Mouse (Mus musculus): ENCODE data around the gene Sec23ip. TPM values are rescaled to one million over a fixed set of nuclear protein-coding genes. Genes with fewer than 3 reads are reported as not detected.

Gene Sec23ip
- polyA plus RNA-seq, 1 experiment: 88.4 TPM

GRCm38 (mm10) chr7:128833196-128833595 lies 88.5 kb downstream of the Sec23ip start:
- no peak overlapping the region for H3K4me3 ChIP-seq (ENCODE audit: control insufficient read depth, low read depth, low read length)
- TF ChIP-seq POLR2A (IDR thresholded peaks at IDR 0.05; ENCODE audit: control insufficient read depth, low read depth, low read length): no peak
- peak; percentile 66; the same call in 1 of the 2 replicates for TF ChIP-seq CTCF (IDR thresholded peaks at IDR 0.05; ENCODE audit: control insufficient read depth, insufficient read depth, insufficient replicate concordance, low read depth, low read length)
- H3K4me1 ChIP-seq (ENCODE audit: control insufficient read depth, insufficient read depth, low read length): peaks cover 2% of the 10 kb centered on the region; the same call in 1 of the 2 replicates
- no peak overlapping the region for H3K27ac ChIP-seq (ENCODE audit: control insufficient read depth, insufficient read depth, low read depth, low read length)
- no peaks in the 10 kb centered on the region for H3K36me3 ChIP-seq (ENCODE audit: control insufficient read depth, insufficient read depth, low read length)
- no peaks in the 10 kb centered on the region for H3K27me3 ChIP-seq (ENCODE audit: control insufficient read depth, insufficient read depth, low read length)

Other genes with a start within 250 kb of the Sec23ip start
- gene Bag3, start 221.3 kb upstream of the Sec23ip start, polyA plus RNA-seq (2012; rRNA removed): 18.1 and 21.1 TPM in 2 replicates
- 1.4 and 1.5 TPM in 2 replicates for gene Inpp5f, start 133.6 kb upstream of the Sec23ip start, polyA plus RNA-seq (2012; rRNA removed)
- gene Mcmbp, start 4.4 kb upstream of the Sec23ip start, polyA plus RNA-seq (2012; rRNA removed): 8.9 and 9.0 TPM in 2 replicates

Data from testis, adult 2 months (tissue).